Mouse (Mus musculus) kidney, adult 2 months (tissue): ENCODE results near the gene Adcy5.

Experiments used
- CTCF ChIP-seq: fragments of 200-500 bp; conservative IDR thresholded peaks from 2 replicates; pipeline ENCODE4 v1.5.1; 2011; ENCODE audit warnings: low read depth, mild to moderate bottlenecking, control low read depth, low read length, moderate library complexity, mixed read lengths; ENCODE audit not compliant: insufficient read depth, insufficient read length
- POLR2A ChIP-seq: fragments of 200-500 bp; IDR thresholded peaks from one replicate; pipeline ENCODE4 v1.6.1; 2011; ENCODE audit warnings: low read depth, low read length, control low read depth

DNA sequence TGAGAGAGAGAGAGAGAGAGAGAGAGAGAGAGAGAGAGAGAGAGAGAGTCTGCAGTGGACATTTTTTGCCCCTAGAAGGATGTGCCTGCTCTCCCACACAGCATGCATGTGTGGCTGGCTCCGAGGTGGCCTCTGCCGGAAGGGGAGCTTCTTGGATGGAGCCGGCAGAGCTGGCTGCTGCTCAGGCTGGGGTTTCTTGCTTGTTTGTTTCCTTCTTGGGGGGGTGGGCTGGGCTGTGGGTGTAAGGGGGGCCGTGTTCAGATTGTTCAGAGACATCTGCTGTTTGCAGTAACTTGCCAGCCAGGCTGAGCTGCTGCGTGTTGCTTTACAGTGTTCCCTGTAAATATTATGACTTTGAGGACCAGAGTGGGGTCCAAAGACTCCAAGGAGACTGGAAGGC, 60.8 kb downstream of the Adcy5 start:
- TF ChIP-seq CTCF: no peak
- no peak for TF ChIP-seq POLR2A
